Mouse (Mus musculus): ENCODE data around the gene Vwa8.

The Vwa8 gene

DNA sequence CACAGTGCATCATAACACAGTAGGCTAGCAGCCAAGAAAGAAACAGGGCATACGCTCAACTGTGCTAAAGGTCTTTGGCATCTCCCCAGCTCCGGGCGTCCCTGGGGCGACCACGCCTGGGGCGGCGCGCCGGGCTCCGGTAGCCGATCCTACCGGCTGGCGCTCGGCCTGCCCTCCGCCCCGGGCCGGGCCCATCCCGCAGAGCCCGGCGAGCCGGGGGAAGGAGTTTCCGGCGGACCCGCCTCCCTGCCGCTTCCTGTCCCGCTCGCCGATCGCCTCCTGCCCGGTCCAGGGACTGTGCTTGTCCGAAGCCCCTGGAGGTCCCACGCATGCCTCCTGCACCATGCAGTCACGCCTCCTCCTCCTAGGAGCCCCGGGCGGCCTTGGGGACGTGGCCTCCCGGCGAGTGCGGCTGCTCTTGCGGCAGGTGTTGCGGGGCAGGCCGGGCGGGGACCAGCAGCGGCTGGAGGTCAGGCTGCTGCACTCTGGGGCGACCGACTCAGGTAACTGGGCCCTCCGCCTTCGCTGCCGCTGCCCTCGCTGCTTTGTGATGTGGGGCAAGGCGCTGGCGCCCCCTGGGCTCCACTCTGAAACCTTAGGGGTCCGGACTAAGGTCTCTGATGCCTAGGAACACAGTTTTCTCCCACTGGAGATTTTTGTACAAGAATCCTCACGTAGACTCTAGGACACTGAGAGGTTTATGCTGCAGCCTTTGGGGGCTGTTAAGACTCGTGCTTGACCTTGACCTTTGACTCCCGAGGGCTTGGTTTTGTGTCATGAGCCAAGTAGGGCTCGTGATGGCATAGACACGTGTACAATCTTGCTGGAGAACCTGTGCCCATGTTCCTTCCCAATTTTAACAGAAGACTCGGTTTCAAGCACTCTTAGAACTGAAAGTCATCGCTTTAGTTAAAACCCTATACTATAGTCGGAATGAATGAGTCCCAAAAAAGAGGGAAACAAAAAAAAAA, at the start of gene Vwa8:
Gene Vwa8 (plus strand): TSS at position 112 of the 971 bp plus-strand sequence.
- peak; percentile 68 for DNase-seq (ENCODE audit: low spot score)

DNA sequence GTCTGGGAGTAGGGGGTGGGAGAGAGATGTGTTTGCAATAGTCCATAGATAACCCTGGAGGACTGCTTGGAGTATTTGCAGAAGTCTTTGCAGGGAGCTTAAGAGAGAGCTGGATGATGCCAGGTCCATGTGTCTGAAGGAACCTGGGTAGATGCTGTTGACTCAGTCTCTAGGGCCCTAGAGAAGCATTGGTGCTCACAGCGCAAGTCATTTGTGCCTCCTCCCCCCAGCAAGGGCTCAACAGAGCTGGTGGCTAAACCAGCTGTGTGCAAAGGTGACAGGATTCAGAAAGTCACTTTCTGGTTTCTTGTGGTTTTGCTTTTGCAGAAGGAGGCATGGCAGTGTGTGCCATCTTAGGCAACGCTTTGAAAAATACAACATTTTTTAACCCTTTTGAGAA, 46.5 kb upstream of the Vwa8 start:
- no peak for DNase-seq (ENCODE audit: low spot score)

DNA sequence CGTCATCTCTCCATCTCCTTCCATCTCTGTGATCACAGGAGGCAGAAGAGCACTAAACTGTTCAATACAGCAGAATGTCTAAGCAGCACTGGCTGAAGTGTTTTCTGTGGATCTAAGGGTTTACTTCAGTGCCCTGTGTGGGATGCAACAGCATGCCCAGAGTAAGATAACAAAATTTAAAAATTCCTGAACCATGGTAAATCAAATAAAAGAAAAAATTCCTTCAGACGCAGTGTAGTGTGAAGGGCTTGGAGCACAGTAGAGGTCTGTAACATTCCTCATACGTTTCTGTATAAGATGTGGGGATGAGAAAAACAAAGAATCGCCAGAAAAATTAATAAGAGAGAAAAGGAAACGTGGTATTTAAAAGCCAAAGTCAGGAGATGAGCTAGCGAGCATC, 44.9 kb upstream of the Vwa8 start:
- DNase-seq (ENCODE audit: low spot score): no peak

DNA sequence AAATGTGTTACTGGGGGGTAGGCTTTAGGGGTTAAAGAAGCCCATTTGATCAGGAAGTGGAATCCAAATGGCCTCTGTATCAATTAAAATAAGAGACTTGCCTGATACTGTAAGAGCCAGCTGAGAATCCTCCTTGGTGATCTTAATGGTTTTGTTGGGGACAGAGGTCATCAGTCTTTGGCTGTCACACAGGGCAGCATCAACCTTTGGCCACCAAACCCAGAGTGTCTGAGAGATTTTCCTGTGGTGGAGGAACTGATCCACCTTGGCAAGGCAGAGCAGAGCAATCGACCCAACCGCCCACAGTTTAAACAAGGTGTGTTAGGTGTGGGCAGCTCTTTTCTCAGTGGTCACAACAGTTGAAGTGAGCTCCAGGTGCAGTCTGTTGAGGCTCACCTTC, 36.0 kb upstream of the Vwa8 start:
- DNase-seq (ENCODE audit: low spot score): no peak

DNA sequence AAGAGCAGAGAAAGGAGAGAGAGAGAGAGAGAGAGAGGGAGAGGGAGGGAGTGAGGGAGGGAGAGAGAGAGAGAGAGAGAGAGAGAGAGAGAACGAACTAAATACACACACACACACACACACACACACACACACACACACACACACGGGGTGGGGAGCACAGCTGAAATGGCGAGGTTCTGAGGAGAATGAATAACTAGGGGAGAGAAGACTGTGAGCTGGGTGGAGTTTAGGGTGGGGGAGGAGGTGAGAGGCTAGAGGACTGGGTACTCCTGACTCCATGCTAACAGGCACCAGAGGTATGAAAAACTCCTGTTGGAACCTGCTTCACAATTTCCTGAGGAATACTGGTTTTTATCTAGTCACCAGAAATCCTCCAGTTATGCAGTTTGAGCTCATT, 32.4 kb upstream of the Vwa8 start:
- DNase-seq (ENCODE audit: low spot score): no peak

DNA sequence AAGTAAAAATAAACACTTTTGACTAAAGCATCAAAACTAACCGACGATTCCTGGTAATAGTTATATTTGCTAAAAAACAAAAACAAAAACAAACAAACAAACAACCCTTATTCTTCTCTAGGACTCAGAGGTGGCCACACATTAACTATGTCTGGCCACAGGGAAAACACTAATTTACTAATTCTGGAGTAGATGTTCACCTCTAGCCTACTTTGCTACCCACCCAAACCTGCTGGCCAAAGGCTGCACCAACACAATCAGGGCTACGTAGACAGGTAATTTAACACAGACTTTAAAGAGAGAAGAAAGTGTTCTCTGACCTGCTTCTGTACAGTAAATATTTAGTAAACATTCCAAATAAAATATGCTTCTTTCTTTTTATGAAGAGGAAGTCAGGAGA, 31.2 kb upstream of the Vwa8 start:
- no peak for DNase-seq (ENCODE audit: low spot score)

DNA sequence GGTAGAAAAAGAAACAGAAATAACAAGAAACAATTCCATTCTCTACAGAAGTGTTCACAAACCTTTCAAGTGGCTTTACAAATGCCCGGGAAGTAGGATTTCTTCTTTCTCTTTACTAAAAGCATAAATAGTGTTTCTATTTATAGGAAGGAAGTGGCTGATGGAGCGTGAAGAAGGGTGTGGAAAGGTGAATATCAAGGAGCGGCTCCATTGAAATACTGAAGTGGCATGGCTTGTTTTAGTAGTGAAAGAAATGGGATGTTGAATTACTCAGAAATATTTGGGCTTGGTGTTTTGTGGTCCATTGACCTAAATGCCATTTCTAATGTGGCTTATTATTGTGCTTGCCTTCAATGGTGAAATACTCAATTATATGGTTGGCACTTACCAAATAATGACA, 30.4 kb upstream of the Vwa8 start:
- DNase-seq (ENCODE audit: low spot score): no peak

DNA sequence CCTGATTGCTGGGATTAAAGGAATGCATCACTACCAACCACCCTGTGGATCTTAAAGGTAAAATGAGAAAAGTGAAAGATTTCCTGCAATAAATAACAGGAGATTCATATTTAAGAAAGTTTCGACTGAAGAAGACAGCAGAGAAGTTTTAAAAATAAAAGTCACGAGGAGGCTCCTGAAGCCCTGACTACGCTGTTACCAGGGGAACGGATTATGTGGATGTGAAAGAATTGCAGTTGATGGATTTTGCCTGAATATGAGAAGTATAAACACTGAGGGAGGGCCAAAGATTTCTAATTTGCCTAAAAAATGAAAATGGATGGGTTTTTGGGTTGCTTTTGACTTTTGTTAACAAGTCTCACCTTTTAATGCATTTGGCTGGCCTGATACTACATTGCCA, 24.8 kb upstream of the Vwa8 start:
- no peak for DNase-seq (ENCODE audit: low spot score)

DNA sequence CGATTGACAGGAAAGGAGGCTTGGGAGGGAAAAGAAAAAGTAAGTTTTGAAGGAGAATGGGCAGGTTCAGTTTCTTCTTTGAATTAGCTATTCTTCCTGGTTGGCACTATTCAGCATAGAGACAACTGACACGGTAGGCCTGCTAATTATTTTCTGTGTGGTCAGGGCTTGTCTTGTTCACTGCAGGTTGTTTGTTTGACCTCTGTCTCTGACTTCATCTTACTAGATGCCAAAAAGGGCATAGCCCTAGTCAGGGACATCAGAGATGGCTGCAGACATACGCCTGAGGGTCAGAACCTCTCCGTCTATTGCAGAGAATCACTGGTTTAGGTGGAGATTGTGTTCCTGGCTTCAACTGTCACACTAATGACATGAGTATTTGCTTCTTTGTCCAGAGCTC, 24.3 kb upstream of the Vwa8 start:
- no peak for DNase-seq (ENCODE audit: low spot score)

DNA sequence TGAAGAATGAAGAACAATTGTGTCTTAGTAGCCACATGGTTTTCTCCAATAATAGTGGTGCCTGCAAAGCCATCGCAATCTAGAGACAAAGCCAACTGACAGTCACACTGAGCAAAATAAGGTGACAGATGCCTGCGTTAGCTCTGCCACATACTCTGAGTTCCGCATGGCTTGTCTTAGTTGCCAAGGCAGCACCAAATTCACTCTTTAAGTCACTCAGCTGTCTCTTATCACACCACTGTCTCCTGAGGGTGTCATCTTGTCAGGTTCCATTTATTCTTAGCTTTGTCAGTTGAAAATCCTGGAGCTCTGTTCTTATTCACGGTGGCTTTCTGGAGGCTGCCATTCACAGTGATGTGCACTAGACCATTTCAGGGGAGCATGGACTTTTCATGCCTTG, 17.7 kb upstream of the Vwa8 start:
- DNase-seq (ENCODE audit: low spot score): no peak

DNA sequence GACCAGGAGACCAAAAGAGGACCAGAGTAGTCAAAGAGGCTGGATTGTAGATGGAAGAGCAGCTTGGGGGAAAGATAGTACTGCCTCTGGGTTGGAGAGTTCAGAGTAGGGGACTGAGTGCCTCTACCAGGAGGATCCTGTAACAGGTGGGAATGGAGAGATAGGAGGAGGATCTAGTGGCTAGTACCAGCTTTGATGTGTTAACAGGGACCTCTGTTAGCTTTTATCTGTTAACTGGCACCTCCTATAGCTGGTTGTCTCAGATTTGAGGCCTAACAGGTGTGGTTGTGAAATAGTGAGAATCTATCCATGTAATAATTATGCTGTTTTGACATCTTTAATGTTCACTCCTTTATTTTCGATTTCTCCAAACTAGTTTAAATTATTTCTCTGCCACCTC, 904 bp upstream of the Vwa8 start:
- DNase-seq (ENCODE audit: low spot score): no peak

DNA sequence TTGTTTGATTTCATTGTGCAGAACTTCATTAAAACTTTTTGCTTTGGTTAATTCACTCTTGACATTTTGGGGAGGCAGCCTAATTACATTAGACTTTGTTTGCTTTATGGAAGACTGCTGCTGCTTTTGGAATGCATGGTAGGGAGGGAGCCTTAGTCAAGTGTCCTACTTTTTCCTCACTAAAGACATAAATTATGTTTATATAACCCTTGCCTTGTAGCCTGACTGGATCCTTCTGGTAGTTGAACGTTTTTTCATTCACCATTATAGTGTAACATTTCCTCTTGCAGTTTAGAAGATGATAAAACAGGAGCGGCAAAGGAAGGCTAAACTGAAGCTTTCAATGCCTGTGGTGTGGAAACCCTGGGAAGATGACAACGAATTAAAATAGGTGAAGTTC, 375 bp upstream of the Vwa8 start:
- DNase-seq (ENCODE audit: low spot score): no peak

DNA sequence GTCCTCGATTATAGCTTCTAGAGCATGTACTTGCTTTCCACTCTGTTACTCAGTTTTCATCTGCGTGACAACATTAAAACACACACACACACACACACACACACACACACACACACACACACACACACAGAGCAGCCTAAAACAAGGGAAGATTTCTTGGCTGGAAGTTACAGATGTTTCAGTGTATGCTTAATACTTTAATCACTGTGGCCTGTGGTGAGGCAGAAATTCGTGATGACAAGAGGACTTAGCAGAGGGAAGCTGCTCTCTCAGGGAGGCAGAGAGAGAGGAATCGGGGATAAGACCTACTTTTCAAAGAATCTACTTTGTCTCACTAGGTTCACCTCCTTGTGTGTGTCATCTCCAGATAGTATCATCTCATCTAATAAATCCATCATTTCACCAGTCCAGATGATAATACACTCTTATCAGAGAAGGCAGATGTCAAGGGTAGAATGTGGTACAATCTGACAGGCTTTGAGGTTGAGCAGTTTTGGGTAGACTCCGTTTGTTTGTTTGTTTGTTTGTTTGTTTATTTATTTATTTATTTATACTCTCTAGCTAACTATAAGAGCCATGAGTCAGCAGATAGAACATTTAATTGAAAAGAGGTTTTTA, 1.2 kb downstream of the Vwa8 start:
- DNase-seq (ENCODE audit: low spot score): no peak

DNA sequence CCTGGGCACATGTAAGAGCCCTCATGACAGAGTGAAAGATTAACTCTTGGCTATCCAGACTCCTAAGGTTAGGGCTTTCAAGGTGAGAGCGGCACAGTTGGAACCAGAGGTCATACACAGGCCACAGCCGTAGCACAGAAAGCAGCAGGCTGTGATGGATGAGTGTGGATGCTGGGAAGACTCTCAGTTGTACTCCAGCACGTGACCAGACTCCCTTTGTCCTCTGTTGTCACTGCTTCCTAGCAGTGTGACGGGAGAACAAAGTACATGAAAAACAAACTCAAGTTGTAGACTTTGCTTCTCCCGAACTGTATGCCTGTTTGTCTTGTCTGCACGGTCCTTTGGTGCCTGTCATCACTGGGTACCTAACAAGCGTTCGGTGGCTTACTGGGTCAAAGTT, 1.8 kb downstream of the Vwa8 start:
- DNase-seq (ENCODE audit: low spot score): no peak

DNA sequence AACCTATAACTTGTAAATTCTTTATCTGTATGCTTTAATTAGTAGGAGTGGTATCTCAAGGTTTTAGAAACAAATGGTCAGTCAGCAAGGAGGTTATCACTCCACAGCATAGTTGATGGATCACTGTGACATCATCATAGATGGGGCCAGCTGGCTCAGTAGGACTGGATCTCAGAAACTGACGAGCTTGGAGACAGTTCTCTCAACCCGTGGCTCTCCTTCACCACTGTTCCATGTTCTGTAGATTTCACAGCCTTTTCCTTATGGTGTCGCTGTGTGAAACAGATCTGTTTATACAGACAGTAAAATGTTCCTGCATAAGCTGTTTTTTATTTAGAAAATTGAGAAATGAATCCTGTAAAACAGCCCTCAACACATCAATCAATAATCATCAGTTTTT, 2.5 kb downstream of the Vwa8 start:
- DNase-seq (ENCODE audit: low spot score): no peak

DNA sequence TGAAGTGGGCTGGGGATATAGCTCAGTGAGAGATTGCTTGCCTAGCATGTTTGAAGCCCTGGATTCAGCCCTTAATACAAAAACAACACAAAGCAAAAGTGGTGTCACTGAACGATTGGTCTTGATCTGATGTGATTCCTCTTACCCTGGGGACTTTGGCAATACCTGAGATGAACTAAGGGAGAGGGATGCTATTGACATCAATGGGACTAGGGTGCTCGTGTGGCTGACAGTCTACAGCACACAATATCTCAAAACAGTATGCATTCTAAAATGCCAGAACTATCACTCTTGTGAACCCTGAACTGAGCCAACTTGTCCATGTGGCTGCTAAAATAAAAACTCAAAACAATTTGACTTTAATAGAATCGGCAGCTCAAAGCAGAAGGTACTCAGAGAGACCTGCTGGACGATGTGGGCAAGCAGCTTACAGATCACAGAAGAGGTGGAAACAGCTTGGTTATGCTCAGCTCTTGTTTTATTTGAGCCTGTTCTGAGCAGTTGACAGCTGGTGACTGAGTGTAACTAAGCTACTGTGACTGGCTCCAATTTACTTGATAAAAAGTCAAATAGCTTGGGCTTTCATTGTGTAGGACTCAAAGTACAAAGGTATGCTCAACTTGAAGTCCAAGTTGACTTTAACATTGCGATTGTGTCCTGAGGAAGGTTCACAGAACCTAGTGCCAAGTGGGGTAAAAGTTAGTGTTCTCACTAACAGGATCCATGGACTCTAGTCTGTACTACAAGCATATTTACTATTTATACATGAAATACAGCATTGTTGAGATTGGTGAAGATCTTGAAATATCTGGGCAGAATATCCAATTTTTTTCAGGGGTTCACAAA, 3.8 kb downstream of the Vwa8 start:
- no peak for DNase-seq (ENCODE audit: low spot score)

DNA sequence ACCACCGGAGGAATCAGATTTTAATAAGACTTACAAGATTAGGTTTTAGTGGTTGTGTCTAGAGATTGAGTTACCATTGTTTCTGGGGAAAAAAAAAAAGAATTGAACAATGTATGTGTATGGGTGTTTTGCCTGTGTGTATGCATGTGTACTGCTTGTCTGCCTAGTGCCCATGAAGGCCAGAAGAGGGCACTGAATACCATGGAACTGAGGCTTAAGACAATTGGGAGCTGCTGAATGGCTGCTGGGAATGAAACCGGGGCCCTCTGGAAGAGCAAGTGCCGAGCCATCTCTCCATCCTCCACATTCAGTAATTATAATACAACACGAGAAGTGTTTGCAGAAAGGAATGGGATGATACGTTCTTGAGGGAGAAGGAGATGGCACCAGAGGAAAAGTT, 12.3 kb downstream of the Vwa8 start:
- no peak for DNase-seq (ENCODE audit: low spot score)

DNA sequence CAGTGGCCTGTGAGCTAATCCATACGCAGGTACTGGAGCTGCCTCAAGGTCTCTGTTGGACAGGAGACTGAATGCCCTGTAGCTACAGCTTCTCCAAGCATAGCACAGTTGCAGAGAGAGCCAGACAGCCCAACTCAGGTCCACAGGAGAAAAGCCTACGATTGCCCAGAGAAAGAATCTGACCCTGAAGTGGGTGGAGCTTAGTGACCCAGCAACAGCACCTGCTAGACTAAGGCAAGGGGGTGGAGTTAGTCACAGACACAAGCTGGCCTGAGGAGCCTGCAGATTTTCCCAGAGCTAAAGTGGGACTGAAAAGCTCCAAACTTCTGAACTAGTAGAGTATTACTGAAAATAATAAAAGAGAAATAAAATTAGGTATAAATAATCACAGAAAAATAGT, 21.2 kb downstream of the Vwa8 start:
- DNase-seq (ENCODE audit: low spot score): no peak

DNA sequence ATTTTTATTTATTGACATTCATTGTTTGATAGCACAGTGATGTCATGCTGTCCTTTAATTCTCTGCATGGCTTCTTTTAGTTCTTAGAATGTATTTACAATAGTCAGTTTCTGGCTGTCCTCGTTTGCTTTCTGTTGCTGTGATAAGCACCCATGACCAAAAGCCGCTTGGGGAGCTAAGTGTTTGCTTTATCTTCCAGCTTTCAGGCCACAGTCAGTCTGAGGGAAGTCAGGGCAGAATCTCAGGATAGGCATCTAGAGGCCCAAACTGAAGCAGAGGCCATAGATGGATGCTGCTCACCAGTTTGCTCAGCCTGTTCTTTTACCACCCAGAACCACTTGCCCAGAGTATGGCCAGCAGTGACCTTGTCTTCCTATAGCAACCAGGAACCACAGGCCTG, 28.3 kb downstream of the Vwa8 start:
- DNase-seq (ENCODE audit: low spot score): no peak

DNA sequence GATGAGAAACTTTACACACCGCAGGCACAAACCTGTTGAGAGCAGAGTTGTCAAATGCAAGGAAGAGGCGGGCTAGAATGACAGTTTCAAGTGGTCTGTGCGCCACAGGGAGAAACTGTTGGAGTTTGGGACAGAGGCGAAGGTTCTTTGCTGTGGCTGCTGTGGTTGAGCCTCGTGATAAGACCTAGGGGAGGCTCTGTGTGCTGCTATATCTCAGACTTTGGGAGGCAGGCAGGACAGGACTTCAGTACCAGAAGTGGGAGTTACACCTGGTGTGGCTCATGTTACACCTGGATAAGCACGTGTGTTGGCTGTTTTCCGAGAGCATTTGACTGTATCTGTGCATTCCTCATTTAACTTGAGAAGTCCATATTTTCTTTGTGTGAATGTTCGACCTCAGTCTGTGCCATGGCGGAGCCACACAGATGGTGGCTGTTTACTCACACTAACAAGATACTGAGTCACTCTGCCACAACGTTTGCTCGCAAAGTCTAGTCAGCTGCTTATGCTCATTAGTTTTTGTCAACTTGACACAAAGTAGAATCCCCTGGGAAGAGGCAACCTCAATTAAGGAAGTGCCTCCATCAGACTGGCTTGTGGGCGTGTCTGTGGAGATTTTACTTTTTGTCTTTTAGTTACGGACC, 29.7 kb downstream of the Vwa8 start:
- no peak for DNase-seq (ENCODE audit: low spot score)

DNA sequence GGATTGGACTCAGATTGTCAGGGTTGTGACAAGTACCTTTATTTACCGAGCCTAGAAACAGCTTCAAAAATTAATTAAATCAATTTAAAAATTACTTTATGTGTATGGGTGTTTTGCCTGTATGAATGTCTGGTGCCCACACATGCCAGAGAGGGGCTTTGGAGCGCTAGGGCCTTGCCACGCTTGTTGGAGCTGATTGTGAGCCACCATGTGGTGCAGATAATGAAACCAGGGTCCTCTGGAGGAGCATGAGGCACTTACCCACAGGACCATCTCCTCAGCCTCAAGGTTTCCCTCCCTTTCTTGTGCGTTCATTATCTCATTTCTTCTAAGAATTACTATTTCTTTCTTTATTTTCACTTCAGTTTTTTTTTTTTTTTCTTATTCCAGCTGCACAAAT, 32.0 kb downstream of the Vwa8 start:
- no peak for DNase-seq (ENCODE audit: low spot score)

DNA sequence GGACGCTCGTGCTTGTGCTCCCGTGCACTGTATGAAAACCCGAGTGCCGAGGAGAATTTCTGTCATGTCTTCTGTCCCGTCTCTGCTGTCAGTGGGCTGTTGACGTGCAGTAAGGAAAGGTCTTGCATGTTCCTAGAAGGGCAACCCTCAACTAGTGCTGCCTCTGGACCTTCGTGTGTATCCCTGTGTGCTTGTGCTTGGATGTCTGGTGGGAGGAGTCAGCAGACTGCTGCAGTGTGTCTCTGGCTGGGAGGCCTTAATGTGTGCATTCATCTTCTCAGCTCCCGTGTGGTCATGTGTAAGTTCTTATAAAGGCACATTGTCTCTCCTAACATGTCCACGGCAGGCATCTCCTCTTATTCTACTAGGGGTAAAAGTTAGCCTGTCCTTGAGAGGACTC, 32.7 kb downstream of the Vwa8 start:
- DNase-seq (ENCODE audit: low spot score): no peak

All from T-cell, adult 2 months (primary cell).